Mouse (Mus musculus) thymus, postnatal 0 days (tissue): ENCODE measurements around the gene Lefty2. TPM values are rescaled to one million over a fixed set of nuclear protein-coding genes. Genes with fewer than 3 reads are reported as not detected.
"Not testable (repeated sequence)": the region's sequence is repeated elsewhere in the genome, so short reads cannot be mapped to it uniquely, and the experiment has no call there.

Experiments used
- DNase-seq: peaks from one replicate; pipeline ENCODE4 v3.0.0-alpha.2; 2015; ENCODE audit warnings: low spot score
- polyA plus RNA-seq: library from polyadenylated mRNA; unstranded; fragments of >200 nt; fragmentation: Nextera tagmentation; extraction: Ambion mirVana; gene quantifications from 2 replicates; pipeline ENCODE4 v1.2.1, GENCODE M21; 2015

Gene Lefty2
- polyA plus RNA-seq, 1 experiment from 2014 or later = 0.86 TPM

DNA sequence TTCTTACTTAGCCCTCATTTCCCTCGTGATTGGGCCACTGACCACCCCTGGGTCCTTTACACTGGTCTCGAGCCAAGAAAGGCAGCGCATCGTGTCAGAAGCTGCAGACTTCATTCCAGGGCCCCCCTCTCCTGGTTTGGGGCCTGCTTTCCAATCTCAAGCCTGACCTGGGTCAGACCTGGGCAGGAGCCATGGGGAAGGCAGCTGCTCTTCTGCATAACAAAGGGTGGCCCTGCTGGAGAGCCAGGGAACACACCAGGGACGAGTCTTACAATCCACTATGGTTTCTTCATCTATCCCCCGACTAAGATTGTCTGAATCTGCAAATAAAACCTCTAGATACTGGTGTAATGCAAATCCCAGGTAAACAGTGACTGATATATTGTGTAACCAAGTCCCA, 40.8 kb downstream of the Lefty2 start:
- no peak for DNase-seq

DNA sequence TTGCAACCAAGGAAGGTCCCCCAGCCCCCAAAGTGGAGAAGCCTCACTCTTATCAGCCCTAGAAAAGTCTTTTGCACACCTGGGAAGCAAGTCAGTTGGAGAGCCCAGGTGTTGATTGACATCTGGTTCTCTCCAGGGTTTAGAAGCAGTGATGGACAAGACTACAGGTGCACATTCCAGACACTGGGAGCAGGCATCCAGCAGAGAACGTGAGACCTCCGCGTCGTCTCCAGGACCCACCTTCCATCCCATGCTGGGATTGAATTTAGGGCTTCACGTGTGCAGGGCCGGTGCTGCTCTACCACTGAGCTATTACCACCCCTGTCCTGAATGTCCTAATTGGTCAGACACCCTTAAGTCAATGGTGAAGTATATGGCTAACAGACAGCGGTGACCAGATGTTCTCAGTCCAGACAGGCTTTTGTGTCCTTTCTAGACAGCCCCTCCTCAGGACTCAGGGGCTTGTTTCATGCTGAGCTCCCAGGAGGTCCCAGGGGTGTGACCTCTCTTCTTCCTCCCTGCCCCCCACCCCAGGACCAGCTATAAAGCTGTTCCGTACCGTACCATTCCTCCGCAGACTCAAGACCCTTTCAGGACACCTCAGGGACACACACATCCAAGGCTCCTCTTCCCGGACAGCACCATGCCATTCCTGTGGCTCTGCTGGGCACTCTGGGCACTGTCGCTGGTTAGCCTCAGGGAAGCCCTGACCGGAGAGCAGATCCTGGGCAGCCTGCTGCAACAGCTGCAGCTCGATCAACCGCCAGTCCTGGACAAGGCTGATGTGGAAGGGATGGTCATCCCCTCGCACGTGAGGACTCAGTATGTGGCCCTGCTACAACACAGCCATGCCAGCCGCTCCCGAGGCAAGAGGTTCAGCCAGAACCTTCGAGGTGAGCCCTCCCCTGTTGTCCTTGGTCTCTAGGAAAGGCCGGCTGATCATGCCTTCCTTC, 41.8 kb downstream of the Lefty2 start, which contains the start of gene Lefty1:
Lefty1 (plus strand) TSS at position 556 of the 953 bp plus-strand sequence.
- no peak for DNase-seq

DNA sequence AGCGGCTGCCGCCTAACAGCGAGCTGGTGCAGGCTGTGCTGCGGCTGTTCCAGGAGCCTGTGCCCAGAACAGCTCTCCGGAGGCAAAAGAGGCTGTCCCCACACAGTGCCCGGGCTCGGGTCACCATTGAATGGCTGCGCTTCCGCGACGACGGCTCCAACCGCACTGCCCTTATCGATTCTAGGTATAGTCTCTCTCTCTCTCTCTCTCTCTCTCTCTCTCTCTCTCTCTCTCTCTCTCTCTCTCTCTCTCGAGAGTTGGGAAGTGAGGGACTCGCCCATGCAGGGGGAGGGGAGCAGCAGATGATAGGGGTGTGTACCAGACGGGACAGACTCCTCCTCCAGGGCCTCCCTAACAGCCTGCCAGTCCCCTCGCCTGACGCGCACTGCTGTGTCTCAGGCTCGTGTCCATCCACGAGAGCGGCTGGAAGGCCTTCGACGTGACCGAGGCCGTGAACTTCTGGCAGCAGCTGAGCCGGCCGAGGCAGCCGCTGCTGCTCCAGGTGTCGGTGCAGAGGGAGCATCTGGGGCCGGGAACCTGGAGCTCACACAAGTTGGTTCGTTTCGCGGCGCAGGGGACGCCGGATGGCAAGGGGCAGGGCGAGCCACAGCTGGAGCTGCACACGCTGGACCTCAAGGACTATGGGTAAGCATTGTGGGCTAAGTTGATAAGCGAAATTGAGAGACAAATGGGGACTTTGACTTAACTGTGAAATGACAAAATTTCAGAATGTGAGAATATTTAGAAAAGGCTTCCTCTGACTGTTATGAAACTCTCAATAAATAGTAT, 43.9 kb downstream of the Lefty2 start:
- DNase-seq = peak; percentile 33

DNA sequence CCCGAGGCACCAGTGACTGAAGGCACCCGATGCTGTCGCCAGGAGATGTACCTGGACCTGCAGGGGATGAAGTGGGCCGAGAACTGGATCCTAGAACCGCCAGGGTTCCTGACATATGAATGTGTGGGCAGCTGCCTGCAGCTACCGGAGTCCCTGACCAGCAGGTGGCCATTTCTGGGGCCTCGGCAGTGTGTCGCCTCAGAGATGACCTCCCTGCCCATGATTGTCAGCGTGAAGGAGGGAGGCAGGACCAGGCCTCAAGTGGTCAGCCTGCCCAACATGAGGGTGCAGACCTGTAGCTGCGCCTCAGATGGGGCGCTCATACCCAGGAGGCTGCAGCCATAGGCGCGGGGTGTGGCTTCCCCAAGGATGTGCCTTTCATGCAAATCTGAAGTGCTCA, 44.7 kb downstream of the Lefty2 start:
- not testable (repeated sequence) for DNase-seq

GRCm38 (mm10) chr1:180938781-180939180, 45.9 kb downstream of the Lefty2 start:
- not testable (repeated sequence) for DNase-seq

- DNase-seq = peak; percentile 50
Observed at GRCm38 (mm10) chr1:180940776-180941460, 48.0 kb downstream of the Lefty2 start.

DNA sequence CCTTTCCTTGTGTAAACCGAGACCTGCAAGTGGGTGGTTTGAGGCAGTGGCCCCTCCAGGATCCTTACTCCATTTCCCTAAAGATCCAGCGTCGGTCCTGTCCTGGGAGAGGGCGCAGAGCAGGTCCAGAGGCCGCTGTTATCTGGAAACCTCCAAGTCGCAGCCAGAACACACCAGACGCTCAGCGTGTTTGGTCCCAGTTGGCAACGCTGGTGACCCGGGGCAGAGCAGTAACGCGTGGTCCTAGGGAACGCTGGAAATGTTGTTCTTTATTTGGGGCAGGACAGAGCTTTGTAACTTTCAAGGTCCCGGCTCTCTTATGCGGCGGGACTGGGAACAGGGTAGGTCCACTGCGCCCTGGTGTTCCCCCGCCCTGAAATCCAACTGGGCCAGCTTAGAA, 48.8 kb downstream of the Lefty2 start:
- peak; percentile 12 for DNase-seq

DNA sequence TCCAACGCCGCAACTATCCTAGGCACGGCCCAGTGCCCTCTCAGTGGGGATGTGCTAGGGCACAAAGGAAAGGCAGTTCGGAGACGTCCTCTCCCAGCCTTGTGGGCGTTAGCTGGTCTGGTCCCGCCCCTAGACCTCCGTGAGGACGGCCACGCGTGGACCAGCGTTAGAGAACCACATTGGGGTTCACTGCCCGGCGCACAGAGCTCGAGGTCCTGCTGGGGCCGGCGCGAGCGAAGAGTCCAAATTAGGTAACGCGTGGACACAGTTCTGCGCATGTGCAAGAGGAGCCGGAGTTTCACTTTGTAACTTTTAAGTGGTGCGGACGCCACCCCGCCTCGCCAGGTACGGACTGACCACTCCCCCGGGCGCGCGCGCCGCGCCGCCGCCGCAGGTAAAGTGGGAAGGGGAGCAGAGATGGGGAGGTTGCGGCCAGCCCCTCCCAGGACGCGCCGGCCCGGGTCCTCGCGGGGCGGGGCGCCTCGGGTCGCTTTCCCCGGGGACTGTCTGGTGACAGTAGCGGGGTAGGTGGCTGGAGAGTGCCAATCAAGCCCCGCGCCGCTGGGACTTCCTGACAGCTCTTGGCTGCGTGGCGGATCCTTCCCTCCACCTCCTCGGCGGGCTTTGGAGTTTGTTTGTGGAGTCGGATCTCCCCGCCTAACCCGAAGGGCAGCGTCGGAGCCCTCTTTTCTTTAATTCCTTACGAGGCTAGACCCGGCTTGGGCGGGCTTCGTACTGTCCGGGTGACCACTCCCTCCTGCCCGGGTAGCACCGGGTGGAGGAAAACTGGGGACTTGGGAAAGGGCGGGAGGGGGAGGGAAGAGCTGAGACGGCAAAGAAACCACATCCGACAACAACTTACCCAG, 49.5 kb downstream of the Lefty2 start, which contains the start of gene Tmem63a:
Tmem63a (plus strand) TSS at position 179 of the 866 bp plus-strand sequence.
- peak; percentile 63 for DNase-seq

DNA sequence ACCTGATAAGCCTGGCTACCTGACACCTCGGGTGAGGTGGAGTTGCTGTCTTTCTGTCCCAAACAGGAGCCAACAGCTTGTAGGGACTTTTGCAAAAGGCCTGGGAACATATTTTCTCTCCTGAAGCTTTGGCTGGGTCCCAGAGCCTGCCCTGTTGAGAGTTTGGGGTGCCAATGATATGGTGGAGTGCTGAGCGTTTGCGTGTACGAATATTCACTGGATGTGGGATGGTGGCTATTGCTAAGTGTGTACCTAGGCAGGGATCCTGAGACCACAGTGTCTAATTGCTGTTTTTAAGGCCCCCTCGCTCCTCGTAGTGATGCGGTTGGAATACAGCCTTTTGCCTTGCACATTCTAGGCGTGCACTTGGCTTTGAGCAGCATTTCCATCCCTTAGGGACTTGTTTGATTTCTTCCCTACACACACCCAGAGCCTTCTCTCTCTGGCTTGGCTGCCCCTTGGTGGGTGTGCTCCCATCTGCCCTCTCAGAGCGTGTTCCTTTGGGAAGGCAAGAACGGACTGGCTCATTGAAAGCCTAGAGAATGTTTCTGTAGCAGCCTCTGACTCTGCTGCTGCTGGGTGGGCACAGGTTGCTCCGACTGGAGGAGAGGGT, 50.2 kb downstream of the Lefty2 start:
- no peak for DNase-seq

DNA sequence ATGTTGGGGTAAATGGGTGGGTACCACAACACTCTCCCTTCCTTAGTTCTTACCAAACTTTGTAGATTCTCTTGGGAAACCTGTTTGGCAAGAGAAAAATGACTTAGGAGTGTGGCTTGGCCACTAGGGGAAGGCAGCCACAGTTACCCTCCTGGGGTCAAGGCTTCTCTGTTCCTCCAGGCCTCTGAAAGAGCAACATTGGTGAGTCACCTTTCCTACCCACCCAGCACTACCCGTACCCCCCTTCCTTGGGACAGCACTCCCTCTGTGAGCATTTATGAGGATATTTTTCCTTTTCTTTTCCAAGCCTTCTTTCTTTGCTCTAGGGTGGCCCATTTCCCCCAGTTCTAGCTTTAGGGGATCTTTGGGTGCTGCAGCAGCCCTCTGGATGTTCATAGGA, 51.0 kb downstream of the Lefty2 start:
- DNase-seq = no peak

- no peak for DNase-seq
Observed at GRCm38 (mm10) chr1:180944553-180944952, 51.6 kb downstream of the Lefty2 start.

GRCm38 (mm10) chr1:180945001-180945980, 52.4 kb downstream of the Lefty2 start:
- DNase-seq = peak; percentile 61

DNA sequence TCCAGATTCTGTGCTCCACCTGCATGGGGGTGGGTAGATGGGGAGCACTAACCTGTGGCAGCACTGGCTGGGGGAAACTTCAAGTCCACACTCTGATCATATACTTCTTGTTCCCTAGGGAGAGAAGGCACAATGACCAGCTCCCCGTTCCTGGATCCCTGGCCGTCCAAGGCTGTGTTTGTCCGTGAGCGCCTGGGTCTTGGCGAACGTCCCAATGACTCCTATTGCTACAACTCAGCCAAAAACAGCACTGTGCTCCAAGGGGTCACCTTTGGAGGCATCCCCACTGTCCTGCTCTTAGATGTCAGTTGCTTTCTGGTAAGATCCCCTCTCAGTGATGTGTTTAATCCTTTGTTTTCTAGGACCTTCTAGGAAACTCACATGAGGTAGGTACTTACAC, 53.5 kb downstream of the Lefty2 start:
- no peak for DNase-seq

Other genes starting within 250 kb of the Lefty2 start
- 0.54 and 0.55 TPM in 2 replicates for gene Mixl1, start 196.1 kb upstream of the Lefty2 start, polyA plus RNA-seq
- gene Acbd3, start 167.1 kb upstream of the Lefty2 start, polyA plus RNA-seq = 15.2 and 19.5 TPM in 2 replicates
- gene H3f3a, start 79.2 kb upstream of the Lefty2 start, polyA plus RNA-seq = 2,900 and 2,949 TPM in 2 replicates
- gene Sde2, start 42.0 kb upstream of the Lefty2 start, polyA plus RNA-seq = 34.4 and 38.7 TPM in 2 replicates
- gene Pycr2, start 11.2 kb downstream of the Lefty2 start, polyA plus RNA-seq = 142 and 147 TPM in 2 replicates
- 1.7 and 2.9 TPM in 2 replicates for gene Lefty1, start 41.9 kb downstream of the Lefty2 start, polyA plus RNA-seq
- 13.8 and 14.4 TPM in 2 replicates for gene Tmem63a, start 49.2 kb downstream of the Lefty2 start, polyA plus RNA-seq
- gene Ephx1, start 127.8 kb downstream of the Lefty2 start, polyA plus RNA-seq = 12.7 and 15.2 TPM in 2 replicates
- gene 9130409I23Rik, start 158.1 kb downstream of the Lefty2 start, polyA plus RNA-seq = 0.25 and 0.32 TPM in 2 replicates